Mouse (Mus musculus) ovary, postnatal 36 days (tissue): Measurements from ENCODE around the gene Arhgdib.

Source experiments
- DNase-seq: peaks from one replicate; pipeline ENCODE4 v3.0.0; 2022; ENCODE audit warnings: low spot score, mixed read lengths

Gene Arhgdib

DNA sequence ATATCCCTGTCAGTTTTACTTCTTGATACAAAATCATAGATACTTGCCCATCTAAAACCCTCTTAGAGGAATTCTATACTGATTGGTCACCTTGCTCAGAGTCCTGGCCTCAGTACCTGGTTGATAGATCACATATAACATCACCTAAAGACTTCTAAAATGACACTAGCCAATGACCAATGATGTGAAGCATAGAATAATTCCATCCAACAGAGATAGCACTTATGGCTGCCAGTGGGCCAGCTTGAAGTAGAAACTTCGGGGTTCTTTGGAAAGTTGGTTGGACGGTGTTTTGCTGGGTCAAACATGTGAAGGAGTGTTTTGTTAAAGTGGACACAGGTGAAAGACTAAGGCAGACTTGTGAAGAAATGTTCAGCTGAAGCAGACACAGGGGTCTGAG, 8.5 kb upstream of the Arhgdib start:
- no peak for DNase-seq

DNA sequence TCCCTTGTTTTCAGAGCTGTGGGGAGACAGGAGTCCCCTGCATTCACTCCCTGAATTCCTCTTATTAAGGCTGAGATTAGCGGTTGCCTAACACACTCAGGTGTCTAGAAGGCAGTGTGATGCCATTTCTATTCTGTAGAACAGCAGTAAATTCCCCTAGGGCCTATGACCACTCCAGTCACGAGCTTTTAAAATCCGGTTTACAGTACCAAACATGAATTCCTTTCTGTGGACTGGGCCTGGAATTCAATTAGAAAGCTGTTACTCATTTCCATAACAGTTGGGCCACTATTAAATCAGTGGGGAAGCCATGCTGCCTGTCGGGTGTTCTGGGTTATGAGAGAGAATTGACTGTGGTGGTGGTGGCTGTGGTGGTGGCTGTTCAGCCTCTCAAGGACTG, 6.0 kb upstream of the Arhgdib start:
- no peak for DNase-seq

DNA sequence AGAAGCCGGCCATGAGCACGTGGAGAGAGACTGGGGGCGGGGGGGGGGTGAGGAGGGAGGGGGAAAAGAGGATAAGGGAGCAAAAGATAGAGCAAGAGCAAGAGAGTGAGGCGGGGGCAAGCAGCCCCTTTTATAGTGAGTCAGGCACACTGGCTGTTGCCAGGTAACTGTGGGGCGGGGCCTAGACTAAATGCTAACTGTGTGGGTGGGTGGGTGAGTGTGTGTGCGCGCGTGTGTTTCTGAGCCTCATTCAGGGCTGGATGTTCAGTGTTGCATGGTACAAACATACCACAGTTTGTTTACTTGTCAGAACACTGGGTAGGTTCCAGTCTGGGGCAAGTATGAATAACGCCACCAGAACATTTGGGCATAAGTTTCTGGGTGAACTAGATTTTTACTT, 5.2 kb upstream of the Arhgdib start:
- no peak for DNase-seq

DNA sequence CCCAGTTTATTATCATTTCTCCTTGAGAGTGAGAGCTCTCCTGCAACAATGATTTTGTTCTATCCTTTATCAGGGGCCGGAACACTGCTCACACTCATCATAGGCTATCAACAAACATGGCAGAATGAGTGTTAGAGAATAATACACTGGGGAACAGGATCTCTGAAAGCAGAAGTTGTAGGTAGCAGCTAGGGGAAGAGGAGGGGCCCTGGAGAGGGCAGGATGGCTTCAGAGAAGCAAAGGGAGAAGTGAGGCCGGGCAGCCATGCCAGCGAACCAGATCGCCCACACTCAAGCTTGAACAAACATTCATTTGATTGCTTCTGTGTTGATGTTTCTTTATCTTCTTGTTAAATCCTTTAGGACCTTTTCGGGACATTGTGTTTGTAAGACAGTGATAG, 4.5 kb upstream of the Arhgdib start:
- no peak for DNase-seq

DNA sequence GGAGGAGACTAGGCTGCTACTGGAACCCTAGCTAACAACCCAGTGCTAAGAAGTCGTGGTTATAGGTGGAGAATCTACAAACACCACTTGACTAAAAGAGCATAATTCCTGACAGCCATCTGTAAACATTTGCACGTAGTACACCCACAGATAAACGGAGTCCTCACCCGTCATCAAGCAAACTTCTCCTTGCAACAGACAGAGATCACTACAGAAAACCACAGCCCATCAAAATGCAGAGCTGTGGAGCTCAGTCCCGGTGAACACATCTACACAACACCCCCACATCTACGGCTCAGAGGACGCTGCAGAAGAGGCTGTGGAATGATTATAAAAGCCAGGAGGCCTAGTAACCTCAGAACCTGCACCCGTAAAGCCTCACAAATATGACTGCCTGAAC, 2.8 kb upstream of the Arhgdib start:
- DNase-seq, result no peak

DNA sequence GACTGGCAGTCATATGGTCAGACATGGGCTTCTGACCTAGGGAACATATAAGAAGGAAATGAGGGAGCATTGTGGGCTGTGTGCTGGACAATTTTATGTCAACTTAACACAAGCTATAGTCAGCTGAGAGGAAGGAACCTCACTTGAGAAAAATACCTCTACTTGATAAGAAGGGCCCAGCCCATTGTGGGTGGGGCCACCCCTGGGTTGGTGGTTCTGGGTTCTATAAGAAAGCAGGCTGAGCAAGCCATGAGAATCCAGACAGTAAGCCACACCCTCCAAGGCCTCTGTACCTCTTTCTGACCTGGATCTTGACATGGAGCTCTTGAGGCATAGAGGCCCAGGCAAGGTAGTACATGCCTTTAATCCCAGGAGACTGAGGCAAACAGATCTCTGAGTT, 1.7 kb upstream of the Arhgdib start:
- DNase-seq, result no peak

DNA sequence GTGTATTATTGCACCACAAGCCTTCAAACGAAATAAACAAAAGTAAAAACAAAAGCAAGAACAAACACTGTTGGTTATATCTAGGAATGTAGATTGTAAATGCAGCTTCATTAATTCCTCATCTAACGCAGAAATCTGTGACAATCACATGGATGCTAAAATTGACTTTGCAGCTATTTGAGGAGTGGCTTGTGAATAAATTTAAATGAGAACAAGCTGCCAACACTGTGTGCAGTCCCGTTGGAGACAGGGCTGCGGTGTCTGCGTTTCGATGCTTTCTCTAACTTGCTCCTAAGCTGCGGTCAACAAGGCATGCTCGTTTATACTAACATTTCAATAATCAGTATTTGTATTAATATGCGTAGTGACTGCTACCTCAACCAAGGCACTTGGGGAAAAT, 581 bp upstream of the Arhgdib start:
- DNase-seq, result no peak

DNA sequence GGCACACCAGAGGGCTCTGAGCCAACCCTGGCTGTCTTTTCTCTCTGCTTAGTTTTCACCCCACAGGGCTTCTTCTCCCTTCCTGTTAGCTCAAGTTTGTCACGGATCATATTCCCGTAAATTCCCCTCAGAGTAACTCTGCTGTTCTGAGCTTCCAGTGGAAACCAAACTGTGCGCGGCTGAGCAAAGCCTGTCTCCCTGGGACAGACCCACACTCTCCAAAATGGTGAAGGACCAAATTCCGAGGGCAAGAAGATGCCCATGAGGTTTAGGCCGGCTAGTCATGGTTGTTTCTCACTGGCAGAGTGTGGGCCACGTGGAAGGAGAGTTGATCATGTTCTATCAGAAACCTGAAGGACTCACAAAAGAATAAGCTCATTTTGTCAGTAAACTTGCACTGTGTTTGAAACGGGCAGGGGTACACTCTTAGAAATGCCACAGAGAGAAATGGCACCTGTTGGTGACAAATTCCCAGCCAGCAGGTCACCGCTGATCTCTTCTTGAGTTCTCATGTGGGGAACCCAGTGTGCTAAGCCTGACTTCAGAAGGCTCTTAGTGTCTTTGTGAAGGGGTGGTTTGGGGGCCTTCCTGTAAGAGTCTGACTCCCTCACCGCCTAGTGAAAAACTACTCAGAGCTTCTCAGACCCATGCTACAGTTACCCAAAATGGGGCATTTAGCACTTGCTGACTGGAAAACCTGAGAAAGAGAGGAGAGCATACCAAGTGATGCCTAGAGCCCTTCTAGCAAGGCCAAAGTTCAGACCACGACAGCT, 1.3 kb downstream of the Arhgdib start:
- DNase-seq, result no peak

DNA sequence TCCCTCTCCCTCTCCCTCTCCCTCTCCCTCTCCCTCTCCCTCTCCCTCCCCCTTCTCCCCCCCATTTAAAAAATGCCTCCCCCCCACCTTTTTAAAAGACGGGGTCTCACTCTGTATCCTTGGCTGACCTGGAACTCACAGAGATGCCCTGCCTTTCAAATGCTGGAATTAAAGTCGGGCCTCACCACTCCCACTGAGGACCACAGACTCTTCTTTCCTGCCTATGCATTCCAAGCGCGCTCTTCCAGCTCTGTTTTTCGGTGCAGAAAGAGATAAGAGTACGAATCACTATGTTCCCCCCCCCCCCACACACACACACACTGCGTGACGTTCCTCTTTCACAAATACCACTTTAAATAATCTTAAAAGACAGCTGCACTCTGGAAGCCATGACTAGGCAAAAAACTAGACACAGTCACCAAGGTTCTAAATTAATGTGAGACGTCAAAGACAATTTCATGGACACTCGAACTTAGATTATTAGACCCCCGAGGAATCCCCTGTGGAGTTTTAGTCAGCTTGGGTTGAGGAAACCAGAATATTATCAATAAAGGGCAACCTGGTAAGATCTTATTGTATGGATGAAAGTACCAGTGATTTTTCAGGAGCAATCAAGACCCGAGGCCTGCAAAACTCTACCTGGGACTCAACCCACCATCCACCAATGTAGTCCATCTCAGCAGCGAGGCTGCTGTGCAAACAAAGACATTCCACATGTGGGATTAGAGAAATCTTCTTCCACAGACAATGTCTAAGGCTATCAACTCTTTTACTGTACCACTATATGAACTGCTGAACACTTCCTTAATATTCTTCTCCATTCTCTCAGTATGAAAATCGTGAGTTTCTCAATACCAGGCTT, 2.1 kb downstream of the Arhgdib start:
- no peak for DNase-seq

DNA sequence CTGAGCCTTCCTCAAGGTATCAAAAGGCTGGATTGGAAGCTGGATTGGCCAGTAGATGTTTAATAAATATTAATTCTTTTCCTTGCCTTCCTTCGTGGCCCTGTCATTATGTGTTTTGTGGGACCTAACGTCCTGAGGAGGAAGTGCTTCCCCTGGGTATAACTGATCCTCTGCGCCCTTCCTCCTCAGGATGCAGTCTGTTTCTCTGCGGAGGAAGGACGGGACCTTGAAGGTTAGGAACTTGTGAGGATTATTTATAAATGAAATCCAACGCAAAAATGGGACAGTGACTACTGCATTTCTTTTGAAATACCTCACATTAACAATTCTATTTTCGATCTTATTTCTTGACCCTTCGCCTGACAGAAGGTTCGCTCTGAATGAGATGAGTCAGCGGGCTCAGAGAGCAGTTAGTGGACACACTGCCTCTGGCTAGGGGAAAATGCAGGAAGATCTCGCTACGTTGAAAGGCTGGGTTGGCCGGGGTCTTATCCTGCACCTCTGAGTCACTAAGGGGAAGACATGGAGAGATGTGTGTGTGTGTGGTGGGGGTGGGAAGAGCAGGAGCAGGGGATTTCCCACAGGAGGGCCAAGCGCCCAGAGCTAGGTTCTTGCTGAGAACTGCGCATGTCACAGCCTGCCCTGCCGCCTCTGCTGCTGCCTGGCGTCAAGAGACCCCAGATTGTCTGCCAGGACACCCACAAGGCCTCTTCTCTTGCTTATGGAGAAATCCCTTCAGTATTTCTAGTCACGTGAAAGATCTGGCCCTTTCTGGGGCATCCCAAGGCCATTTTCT, 3.2 kb downstream of the Arhgdib start:
- no peak for DNase-seq

DNA sequence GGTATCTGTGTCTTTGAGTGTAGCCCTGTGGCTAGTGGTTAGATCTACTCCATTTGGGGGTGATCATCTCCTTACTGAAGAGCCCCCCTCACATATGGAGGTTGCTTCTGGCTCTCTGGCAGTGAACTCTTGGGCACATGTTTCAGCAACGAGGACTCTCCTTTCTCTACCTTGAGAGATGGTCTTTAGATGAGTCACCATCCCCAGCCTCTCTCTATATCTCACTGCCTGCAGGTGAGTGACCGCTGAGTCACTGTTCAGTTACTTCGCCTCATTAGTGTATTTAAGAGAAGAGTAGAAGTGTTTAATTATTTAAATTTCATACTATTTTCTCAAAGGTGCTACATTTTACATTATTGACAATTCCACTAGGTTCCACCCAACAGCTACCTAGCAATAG, 4.6 kb downstream of the Arhgdib start:
- no peak for DNase-seq

DNA sequence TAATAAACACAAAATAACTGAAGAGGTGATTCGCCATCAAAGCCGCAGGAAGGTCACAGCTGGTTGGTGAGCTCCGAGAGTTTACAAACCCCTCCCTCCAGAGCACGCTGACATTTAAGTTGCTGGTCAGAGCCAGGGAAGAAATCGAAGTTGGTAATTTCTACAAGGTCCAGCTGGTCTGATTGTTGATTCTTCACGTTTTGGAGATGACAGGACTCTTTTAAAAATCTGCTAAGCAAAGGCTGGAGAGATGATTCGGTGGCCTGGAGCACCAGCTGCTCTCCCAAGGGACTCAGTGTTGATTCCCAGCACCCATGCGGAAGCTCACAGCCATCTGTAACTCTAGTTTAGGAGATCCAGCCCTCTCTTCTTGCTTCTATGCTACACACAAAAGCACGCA, 5.3 kb downstream of the Arhgdib start:
- DNase-seq, result no peak

DNA sequence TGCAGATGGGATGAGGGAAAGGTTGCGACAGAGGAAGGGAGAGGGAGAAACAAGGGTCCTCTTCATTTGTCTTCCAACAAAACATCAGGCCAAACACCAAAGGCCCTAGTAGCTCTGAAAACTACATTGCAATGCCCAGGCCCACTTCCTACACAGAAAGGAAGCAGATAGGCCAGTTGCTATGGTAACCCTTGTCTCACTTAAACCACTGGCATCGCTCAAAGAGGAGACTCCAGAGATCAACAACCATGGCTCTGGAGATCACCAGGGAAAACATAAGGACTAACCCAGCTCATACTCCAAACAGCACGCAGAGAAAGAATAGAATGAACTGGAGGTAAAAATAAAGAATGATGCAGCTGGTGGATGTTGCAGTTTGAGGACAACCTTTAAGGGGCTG, 6.5 kb downstream of the Arhgdib start:
- no peak for DNase-seq

DNA sequence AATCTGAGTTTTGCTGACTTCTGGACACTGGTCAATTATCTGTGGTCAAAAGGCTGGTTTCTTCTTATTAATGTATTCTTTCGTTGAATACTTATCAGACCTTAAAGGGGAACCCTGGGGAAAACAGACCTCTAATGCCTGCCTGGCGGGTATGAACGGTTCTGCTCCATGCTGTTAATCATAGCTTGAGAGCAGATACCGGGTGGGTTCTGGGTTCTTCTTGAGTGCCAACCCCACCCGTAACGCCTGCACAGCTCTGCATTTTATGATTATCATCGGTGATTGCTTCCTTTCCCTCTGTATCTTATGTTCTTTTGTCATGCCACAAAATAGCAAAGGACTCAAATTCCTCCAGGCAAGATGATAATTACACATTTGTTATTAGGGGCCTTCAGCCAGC, 7.6 kb downstream of the Arhgdib start:
- DNase-seq, result no peak

DNA sequence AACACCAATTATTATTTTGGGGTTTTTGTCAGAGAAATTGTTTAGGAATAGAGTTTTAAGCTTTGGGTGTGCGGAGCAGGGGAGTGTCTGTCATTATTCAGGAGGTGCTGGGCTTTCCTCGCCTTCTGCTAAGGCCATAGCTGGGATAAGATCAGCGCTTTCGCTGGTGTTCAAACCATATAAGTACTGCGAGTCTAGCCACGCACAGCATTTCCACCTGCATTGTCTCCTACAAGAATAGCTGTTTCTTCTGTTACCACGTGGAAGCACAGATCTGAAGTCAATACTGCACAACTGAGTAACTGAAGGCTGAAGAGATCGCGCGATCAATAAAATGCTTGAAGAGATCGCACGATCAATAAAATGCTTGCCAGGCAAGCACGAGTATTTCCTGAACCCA, 10.5 kb downstream of the Arhgdib start:
- no peak for DNase-seq

DNA sequence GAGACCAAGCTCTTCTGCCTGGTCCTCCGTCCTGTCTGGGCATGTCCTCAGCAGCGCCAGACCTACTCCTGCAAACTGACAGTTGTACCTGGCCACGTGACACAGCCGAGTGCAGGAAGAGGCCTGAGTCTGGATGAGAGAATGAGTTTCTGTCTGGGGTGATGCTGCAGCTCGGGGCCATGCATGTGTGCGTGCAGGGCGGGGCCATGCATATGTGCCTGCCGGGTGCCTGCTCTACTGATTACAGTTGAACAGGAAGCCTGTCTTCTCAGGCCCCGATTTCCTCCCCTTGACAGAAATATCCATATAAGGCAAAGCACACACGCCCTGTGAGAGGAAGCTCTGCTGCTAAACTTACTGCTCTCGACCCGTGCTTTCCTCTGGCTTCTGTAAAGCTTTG, 11.0 kb downstream of the Arhgdib start:
- no peak for DNase-seq

DNA sequence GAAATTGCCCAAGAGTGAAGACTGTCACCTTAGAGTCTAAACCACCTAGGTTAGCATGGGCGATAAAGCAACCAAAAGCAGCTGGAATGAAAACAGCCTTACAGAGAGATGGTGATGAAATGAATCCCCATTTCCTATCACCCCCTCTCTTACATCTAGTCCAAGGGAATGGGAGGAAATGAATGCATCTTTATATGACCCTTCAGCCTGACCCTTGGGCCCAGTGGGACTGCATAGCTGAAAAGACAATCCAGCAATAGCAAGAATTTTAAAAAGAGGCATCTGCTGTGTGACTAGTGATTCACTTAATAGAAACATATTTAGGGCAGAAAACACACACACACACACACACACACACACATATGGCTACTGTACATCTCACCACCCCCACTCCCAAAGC, 14.1 kb downstream of the Arhgdib start:
- no peak for DNase-seq

DNA sequence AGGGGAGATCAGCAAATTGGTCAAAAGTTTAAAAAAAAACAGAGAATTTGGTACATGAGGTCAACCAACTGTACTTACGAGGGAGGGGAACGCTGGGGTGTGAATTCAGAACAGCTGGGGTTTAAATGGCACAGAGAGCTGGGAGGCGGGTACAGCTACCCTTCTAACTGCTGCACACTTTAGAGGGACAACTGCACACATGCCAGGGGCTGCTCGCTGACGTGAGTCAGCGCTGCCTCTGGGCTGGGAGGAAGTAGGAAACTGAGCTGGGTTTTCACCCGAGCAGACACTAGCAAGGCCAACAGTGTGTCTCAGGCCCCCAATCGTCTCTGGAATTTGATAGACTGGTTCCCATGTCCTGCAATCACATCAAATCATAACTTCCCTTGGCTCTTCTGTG, 16.6 kb downstream of the Arhgdib start:
- DNase-seq, result no peak

DNA sequence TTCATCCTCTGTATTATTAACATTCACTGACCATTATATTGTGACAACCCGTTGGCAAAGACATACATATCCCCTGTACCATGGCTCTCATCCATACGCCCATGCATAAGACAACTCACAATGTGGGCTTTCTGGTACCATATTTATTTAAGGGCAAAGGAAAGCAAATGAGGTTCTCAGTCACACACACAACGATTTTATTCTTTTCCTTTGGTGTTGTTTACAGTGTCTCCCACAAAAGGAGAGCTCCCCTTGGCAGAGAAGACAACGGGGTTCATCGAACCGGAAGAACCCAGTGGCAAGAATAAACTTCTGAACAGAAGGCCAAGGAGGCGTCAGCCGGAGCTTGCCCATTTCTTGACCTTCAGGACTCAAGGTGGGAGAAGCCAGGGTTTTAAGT, 18.2 kb downstream of the Arhgdib start, which contains the start of gene Pde6h:
TSS of gene Pde6h (plus strand) at position 301 of the 400 bp plus-strand sequence.
- DNase-seq, result no peak

DNA sequence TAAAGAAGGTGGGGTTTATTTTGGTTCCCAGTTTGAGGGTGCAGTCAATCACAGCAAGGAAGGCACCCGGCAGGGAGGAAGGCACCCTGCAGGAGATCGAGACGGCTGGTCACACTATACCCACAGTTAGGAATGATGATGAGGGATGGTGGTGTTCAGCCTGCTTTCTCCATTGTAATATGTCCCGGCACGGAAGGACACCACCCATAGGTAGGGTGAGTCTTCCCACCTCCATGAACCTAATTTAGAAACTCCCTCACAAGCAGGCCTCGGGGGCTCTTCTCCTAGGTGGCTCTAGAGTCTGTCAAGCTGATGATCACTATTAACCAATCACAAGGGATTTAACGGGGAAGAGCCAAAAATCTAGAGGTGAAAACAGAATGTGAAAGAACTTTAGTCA, 18.8 kb downstream of the Arhgdib start:
- DNase-seq, result no peak

DNA sequence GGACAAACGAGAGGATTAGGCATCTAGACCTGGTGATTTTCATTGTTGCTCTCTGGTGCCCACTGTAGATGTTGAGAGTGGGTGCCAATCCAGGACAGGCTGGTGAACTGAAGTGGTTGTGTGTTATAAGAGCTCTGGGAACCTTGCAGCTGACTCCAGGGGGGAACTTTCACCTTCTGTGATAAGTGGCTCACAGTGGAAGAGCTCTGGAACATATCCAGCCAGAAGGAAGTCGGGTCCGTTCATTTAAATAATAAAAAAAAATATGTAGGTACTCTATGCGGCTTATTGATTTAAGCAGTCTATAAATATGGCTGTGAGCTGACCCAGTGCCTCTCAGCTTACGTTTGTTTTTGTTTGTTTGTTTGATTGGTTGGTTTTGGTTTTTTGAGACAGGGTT, 19.6 kb downstream of the Arhgdib start, which contains the start of gene Erp27:
TSS of gene Erp27 (minus strand) at position 101 of the 400 bp plus-strand sequence.
- no peak for DNase-seq

DNA sequence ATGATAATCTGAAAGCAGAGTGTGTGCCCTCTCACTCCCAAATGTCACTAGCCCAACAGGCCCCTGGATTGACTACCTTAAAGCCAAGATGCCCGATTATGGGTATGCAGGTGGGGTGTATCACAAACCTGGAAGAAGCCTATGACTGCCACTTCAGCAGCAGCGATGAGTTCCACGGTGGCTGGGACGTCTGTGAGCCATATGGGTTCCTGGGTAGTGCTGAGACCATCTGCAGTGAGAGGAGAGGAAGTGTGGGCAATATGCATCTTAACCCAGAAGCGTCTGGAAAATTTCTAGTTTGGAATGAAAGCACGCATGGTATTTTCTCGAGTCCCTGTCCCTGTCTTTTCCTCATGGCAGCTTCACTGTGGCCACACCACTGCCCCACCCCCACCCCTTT, 20.1 kb downstream of the Arhgdib start:
- no peak for DNase-seq
